19 mouse cellular contexts compared by ENCODE assay signal in genomic region chr3:79039008-79039407, GRCm38 (mm10).
DNase-seq lines count a peak whose midpoint lies in the region; TF ChIP-seq lines count a peak whose summit lies in the region.
"Had no signal": no experiment of that assay in that cellular context is flagged by ENCODE, and none has a peak within 500 bp of the region (broad histone marks: within the 10 kb centered on the region; RNA-seq: fewer than 3 reads in every experiment).

No protein-coding gene starts in this region.

- H3K27ac ChIP-seq in gastrocnemius, adult 2 months = peak overlapping the region; percentile 71; the same call in 1 of the 2 replicates
- peak overlapping the region; percentile 59; the same call in 1 of the 2 replicates for H3K27ac ChIP-seq in layer of hippocampus, adult 2 months
- peak overlapping the region; percentile 54 for H3K27ac ChIP-seq in brown adipose tissue, adult 24 weeks (replicated peaks; ENCODE audit: low read depth, low read length)
- H3K27ac ChIP-seq: embryonic facial prominence, embryonic 13.5 days; forebrain, embryonic 13.5 days; heart, embryonic 13.5 days; hindbrain, embryonic 13.5 days; intestine, embryonic 15.5 days had no signal

- no peak for DNase-seq in gastrocnemius, adult 2 months
- no peak for DNase-seq in gastrocnemius, adult 8-10 months (ENCODE audit: low spot score in 2 of 2)
- DNase-seq in layer of hippocampus, adult 2 months (ENCODE audit: low spot score in 2 of 2) = no peak
- no peak for DNase-seq in layer of hippocampus, adult 9-11 months
- no peak for DNase-seq in right cerebral cortex, postnatal 14 days
- no peak for DNase-seq in left cerebral cortex, adult 8-10 months (ENCODE audit: low spot score in 2 of 2)
- DNase-seq: adrenal gland, adult 8-10 months; adrenal gland, postnatal 36 days; cerebellum, adult 11-12 months; cerebellum, adult 9-10 months; cerebellum, postnatal 25 days; gastrocnemius, postnatal 10 days; kidney, adult 18-20 months had no signal

- no peak for TF ChIP-seq CTCF in gastrocnemius, adult 2 months (IDR thresholded peaks at IDR 0.05)
- no peak for TF ChIP-seq CTCF in layer of hippocampus, adult 2 months (conservative IDR thresholded peaks at IDR 0.05)

- no peak overlapping the region for H3K4me3 ChIP-seq in gastrocnemius, adult 2 months
- H3K4me3 ChIP-seq in layer of hippocampus, adult 2 months = no peak overlapping the region
- no peak overlapping the region for H3K4me3 ChIP-seq in brown adipose tissue, adult 24 weeks (ENCODE audit: insufficient read depth, low read depth, low read length)
- H3K4me3 ChIP-seq: embryonic facial prominence, embryonic 13.5 days; forebrain, embryonic 13.5 days; heart, embryonic 13.5 days; hindbrain, embryonic 13.5 days; intestine, embryonic 15.5 days had no signal

- peaks cover 2% of the 10 kb centered on the region; the same call in 1 of the 2 replicates for H3K4me1 ChIP-seq in brown adipose tissue, adult 24 weeks (ENCODE audit: control insufficient read depth, insufficient read depth, insufficient read length, low read length)
- H3K4me1 ChIP-seq: forebrain, embryonic 13.5 days; heart, embryonic 13.5 days; hindbrain, embryonic 13.5 days; intestine, embryonic 15.5 days had no signal

- intact Hi-C loops in gastrocnemius, adult 2 months (cut with DNase I) = no loop called here
